Mouse (Mus musculus) MEL (cell line): ENCODE results near the gene Nxt1.

ENCODE experiments used
- BHLHE40 ChIP-seq: IDR thresholded peaks from 2 replicates; pipeline ENCODE4 v1.6.1; 2012; ENCODE audit warnings: low read depth, mild to moderate bottlenecking, inconsistent platforms, low read length, improper control_type of control experiment, borderline replicate concordance
- CTCF ChIP-seq, 3 experiments: IDR thresholded peaks in 2 of 3; conservative IDR thresholded peaks in 1 of 3; 2 replicates each; pipeline ENCODE4 v1.5.1; 2011 to 2012; ENCODE audit warnings: low read length in 3 of 3, low read depth in 2 of 3, mild to moderate bottlenecking in 2 of 3, improper control_type of control experiment in 1 of 3, inconsistent platforms in 1 of 3, mixed read lengths in 1 of 3, moderate library complexity in 1 of 3; ENCODE audit not compliant: control insufficient read depth in 1 of 3, insufficient read depth in 1 of 3, poor library complexity in 1 of 3, severe bottlenecking in 1 of 3
- ELF1 ChIP-seq: IDR thresholded peaks from 2 replicates; pipeline ENCODE4 v1.6.1; 2014; ENCODE audit warnings: low read depth, mild to moderate bottlenecking, inconsistent platforms, low read length, improper control_type of control experiment, moderate library complexity
- EP300 ChIP-seq, 2 experiments: IDR thresholded peaks; 2 replicates each; pipeline ENCODE4 v1.6.1; 2011; ENCODE audit warnings: improper control_type of control experiment in 2 of 2, low read length in 2 of 2, low read depth in 1 of 2, mild to moderate bottlenecking in 1 of 2
- MXI1 ChIP-seq: IDR thresholded peaks from 2 replicates; pipeline ENCODE4 v1.6.1; 2011; ENCODE audit warnings: mild to moderate bottlenecking, low read depth, low read length, improper control_type of control experiment
- NRF1 ChIP-seq: IDR thresholded peaks from 2 replicates; pipeline ENCODE4 v1.6.1; 2014; ENCODE audit warnings: low read depth, mild to moderate bottlenecking, inconsistent platforms, low read length, improper control_type of control experiment, moderate library complexity; ENCODE audit not compliant: poor library complexity, insufficient read depth, severe bottlenecking
- POLR2A ChIP-seq, 2 experiments: IDR thresholded peaks; 2 replicates each; pipeline ENCODE4 v1.6.1; 2011 to 2012; ENCODE audit warnings: low read length in 2 of 2, mild to moderate bottlenecking in 2 of 2, control low read depth in 1 of 2, improper control_type of control experiment in 1 of 2, low read depth in 1 of 2, moderate library complexity in 1 of 2; ENCODE audit not compliant: control insufficient read depth in 1 of 2, insufficient read depth in 1 of 2, poor library complexity in 1 of 2
- SMC3 ChIP-seq: IDR thresholded peaks from 2 replicates; pipeline ENCODE4 v1.6.1; 2011; ENCODE audit warnings: low read depth, low read length, improper control_type of control experiment
- USF2 ChIP-seq, 2 experiments: IDR thresholded peaks; 2 replicates each; pipeline ENCODE4 v1.6.1; 2011 to 2012; ENCODE audit warnings: improper control_type of control experiment in 2 of 2, low read length in 2 of 2, borderline replicate concordance in 1 of 2, inconsistent platforms in 1 of 2, low read depth in 1 of 2, mild to moderate bottlenecking in 1 of 2; ENCODE audit not compliant: insufficient read depth in 1 of 2
- ZNF384 ChIP-seq: IDR thresholded peaks from 2 replicates; pipeline ENCODE4 v1.6.1; 2012; ENCODE audit warnings: low read depth, mild to moderate bottlenecking, inconsistent platforms, low read length, improper control_type of control experiment

GRCm38 (mm10) chr2:148679346-148679745 lies 6.9 kb downstream of the Nxt1 start:
- no peak for TF ChIP-seq CTCF (IDR thresholded peaks at IDR 0.05 in 2 of 3, conservative IDR thresholded peaks at IDR 0.05 in 1 of 3; ENCODE audit: control insufficient read depth in 1 of 3, insufficient read depth in 1 of 3, low read depth in 2 of 3, low read length in 3 of 3, poor library complexity in 1 of 3, severe bottlenecking in 1 of 3)
- no peak for TF ChIP-seq EP300 (IDR thresholded peaks at IDR 0.05; ENCODE audit: low read depth in 1 of 2, low read length in 2 of 2)
- no peak for TF ChIP-seq POLR2A (IDR thresholded peaks at IDR 0.05; ENCODE audit: control insufficient read depth in 1 of 2, insufficient read depth in 1 of 2, low read depth in 1 of 2, low read length in 2 of 2, poor library complexity in 1 of 2)
- TF ChIP-seq MXI1: no peak
- no peak for TF ChIP-seq BHLHE40
- TF ChIP-seq ELF1: no peak
- no peak for TF ChIP-seq NRF1
- TF ChIP-seq ZNF384: no peak
- TF ChIP-seq USF2 (IDR thresholded peaks at IDR 0.05; ENCODE audit: borderline replicate concordance in 1 of 2, insufficient read depth in 1 of 2, low read depth in 1 of 2, low read length in 2 of 2): no peak
- no peak for TF ChIP-seq SMC3
